Mouse (Mus musculus) intestine, embryonic 14.5 days (tissue): ENCODE measurements around the gene Eif1ad. TPM values are rescaled to one million over a fixed set of nuclear protein-coding genes. Genes with fewer than 3 reads are reported as not detected.
"Not testable (repeated sequence)": the region's sequence is repeated elsewhere in the genome, so short reads cannot be mapped to it uniquely, and the experiment has no call there.

Experiments used
- ATAC-seq: fragments of 200-750 bp; cut with Nextera tagmentation; replicated peaks from 2 replicates; pipeline ENCODE4 v1.8.0; 2017; ENCODE audit warnings: low read depth, moderate number of reproducible peaks, moderate TSS enrichment, moderate library complexity; ENCODE audit not compliant: low FRiP score, low TSS enrichment
- DNase-seq: peaks from one replicate; pipeline ENCODE4 v3.0.0-alpha.2; 2018; ENCODE audit warnings: low spot score
- H3K27ac ChIP-seq: fragments of 300-500 bp; sonication (generic); 2 replicates; pipeline ENCODE4 v1.5.1; 2014; ENCODE audit warnings: low read depth, mild to moderate bottlenecking, control low read depth
- H3K27me3 ChIP-seq: fragments of 300-500 bp; sonication (generic); replicated peaks from 2 replicates; pipeline ENCODE4 v1.6.1; 2014; ENCODE audit warnings: low read length, control low read depth; ENCODE audit not compliant: control insufficient read depth, insufficient read depth
- H3K36me3 ChIP-seq: fragments of 300-500 bp; sonication (generic); 2 replicates; pipeline ENCODE4 v1.6.1; 2014; ENCODE audit warnings: low read length, control low read depth; ENCODE audit not compliant: control insufficient read depth, insufficient read depth
- H3K4me1 ChIP-seq: fragments of 300-500 bp; sonication (generic); replicated peaks from 2 replicates; pipeline ENCODE4 v1.6.1; 2014; ENCODE audit warnings: low read length, control low read depth, mixed read lengths; ENCODE audit not compliant: control insufficient read depth, insufficient read depth
- H3K4me2 ChIP-seq: fragments of 300-500 bp; sonication (generic); 2 replicates; pipeline ENCODE4 v1.6.1; 2014; ENCODE audit warnings: low read length
- H3K4me3 ChIP-seq: fragments of 300-500 bp; sonication (generic); 2 replicates; pipeline ENCODE4 v1.5.1; 2014; ENCODE audit warnings: low read depth, low read length, control low read depth, mixed read lengths
- H3K9ac ChIP-seq: fragments of 300-500 bp; sonication (generic); 2 replicates; pipeline ENCODE4 v1.6.1; 2014; ENCODE audit warnings: mild to moderate bottlenecking, low read length
- H3K9me3 ChIP-seq: fragments of 300-500 bp; sonication (generic); 2 replicates; pipeline ENCODE4 v1.6.1; 2016; ENCODE audit warnings: low read length, control low read depth; ENCODE audit not compliant: control insufficient read depth
- whole genome bisulfite sequencing: fragments of 180-500 bp; shearing (Covaris S2); extraction: QIAGEN DNeasy Blood & Tissue Kit; methylation state at CpG from one replicate; pipeline ENCODE4 v1.1.7; 2014; 5-methylcytosine and 5-hydroxymethylcytosine counted together
- polyA plus RNA-seq: library from polyadenylated mRNA; unstranded; fragments of >200 nt; fragmentation: Nextera tagmentation; extraction: Ambion mirVana; gene quantifications from 2 replicates; pipeline ENCODE4 v1.2.1, GENCODE M21; 2014

Gene Eif1ad
- polyA plus RNA-seq, 1 experiment from 2014 or later = 55.4 TPM

GRCm38 (mm10) chr19:5388588-5389242, 22.2 kb downstream of the Eif1ad start, which contains the start of gene Sart1:
Sart1 (minus strand) TSS chr19:5388703.
- H3K27me3 ChIP-seq = no peaks in the 10 kb centered on the region
- H3K9me3 ChIP-seq = no peaks in the 10 kb centered on the region
- peak within 1 kb of the TSS; percentile 99 for H3K4me3 ChIP-seq
- DNase-seq (peak; percentile 91), ATAC-seq (peak; percentile 92)
- peak within 1 kb of the TSS; percentile 88 for H3K4me2 ChIP-seq
- H3K27ac ChIP-seq = peak within 1 kb of the TSS; percentile 78
- H3K4me1 ChIP-seq = peaks cover 26% of the 10 kb centered on the region
- 2% methylated on average over 43 of the region's 43 CpGs for WGBS
- peaks cover 18% of the 10 kb centered on the region for H3K36me3 ChIP-seq
- H3K9ac ChIP-seq = peak within 1 kb of the TSS; percentile 87

DNA sequence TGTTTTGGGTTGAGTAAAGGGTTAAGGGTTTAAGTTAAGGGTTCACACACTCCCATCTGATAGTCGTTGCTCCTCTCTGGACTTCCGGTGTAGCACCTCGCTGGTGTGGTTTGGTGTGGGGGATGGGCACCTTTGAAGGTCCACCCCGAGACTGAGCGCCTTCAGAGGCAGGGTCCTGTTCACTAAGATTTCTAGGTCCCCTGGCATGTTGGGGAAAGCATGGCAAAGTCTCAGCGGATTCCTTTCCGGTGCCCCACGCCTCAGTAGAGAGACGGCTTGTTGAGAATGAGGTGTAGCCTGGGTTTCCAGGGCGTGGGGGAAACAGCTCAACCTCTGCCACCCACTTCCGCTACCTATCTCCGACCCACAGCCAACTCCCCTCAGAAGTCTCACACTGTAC, 23.1 kb downstream of the Eif1ad start:
- Histone ChIP-seq H3K4me2 (peak overlapping the region; percentile 63), H3K9ac (peak overlapping the region; percentile 87), H3K27ac (peak overlapping the region; percentile 73; the same call in 1 of the 2 replicates), H3K9me3 (no peaks in the 10 kb centered on the region), H3K27me3 (no peaks in the 10 kb centered on the region), H3K36me3 (peaks cover 9% of the 10 kb centered on the region), H3K4me3 (peak overlapping the region; percentile 99), H3K4me1 (peaks cover 26% of the 10 kb centered on the region)
- DNase-seq = peak; percentile 77
- WGBS = 20% methylated on average over 12 of the region's 12 CpGs
- peak; percentile 42; the same call in 1 of the 2 replicates for ATAC-seq

DNA sequence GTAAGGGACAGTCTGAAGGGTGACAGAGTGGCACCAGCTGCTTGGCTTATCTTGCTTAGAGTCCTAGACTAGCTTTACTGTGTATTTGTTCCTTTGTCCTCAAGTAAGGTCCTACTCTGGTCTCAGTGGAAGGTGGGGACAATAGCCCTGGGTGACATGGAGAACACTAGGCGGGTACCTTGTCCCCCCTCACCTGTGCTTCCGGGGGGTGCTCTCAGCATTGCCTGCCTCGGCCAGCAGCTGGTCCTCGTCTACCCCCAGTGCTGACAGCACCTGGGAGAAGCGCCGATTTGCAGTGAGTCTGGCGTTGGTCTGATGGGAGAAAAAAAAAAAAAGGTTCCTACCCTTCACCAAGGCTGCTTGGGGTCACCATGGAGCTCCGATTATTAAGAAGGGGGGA, 23.9 kb downstream of the Eif1ad start:
- peaks cover 26% of the 10 kb centered on the region for H3K4me1 ChIP-seq
- H3K9me3 ChIP-seq = no peaks in the 10 kb centered on the region
- peak overlapping the region; percentile 52; the same call in 1 of the 2 replicates for H3K27ac ChIP-seq
- ATAC-seq = no peak
- DNase-seq = no peak
- peak overlapping the region; percentile 87 for H3K9ac ChIP-seq
- H3K27me3 ChIP-seq = no peaks in the 10 kb centered on the region
- peaks cover 2% of the 10 kb centered on the region for H3K36me3 ChIP-seq
- 50% methylated on average over 8 of the region's 8 CpGs for WGBS
- H3K4me3 ChIP-seq = peak overlapping the region; percentile 99
- peak overlapping the region; percentile 63 for H3K4me2 ChIP-seq

DNA sequence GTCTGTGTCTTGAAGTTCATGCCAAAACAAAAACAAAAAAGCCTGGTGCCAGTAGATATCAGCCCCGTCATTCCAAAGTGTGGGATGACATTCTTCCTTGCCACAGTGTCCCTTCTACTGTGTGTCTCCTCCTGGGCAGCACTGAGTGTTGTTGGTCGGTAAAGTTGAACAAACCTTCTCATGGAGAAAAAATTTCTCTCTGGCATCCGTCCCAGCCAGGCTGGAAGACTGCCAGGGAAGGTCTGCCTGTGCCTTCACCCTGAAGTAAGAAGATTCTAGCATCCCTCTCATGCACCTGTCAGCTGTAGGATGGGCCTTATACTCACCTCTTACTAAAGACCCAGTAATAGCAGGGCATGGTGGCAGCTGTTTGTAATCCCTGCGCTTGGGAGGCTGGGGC, 26.4 kb downstream of the Eif1ad start:
- 57% methylated on average over 4 of the region's 4 CpGs for WGBS
- ATAC-seq (no peak), DNase-seq (peak; percentile 80)

DNA sequence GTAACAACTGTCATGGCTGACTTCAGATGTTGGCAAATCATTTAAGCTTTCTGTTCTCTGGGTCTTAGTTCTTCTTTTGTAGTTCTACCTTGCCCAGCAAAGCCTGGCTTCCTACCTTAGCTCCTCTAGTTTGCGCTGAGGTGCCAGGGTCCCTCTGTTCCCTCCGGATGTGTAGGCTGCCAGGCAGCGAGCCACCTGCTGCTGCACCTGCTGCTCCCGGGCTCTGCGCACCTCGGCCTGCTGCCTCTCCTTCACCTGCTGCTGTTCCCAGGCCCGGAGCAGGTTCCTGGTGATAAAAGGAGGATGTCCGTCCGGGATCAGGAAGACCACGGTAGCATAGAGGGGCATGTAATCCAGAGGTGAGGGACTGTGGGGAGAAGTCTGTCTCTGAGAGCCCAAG, 27.6 kb downstream of the Eif1ad start:
- no peak for DNase-seq
- WGBS = 48% methylated on average over 10 of the region's 10 CpGs
- ATAC-seq = no peak
- no peak overlapping the region for H3K4me2 ChIP-seq
- H3K27me3 ChIP-seq = no peaks in the 10 kb centered on the region
- H3K4me3 ChIP-seq = no peak overlapping the region
- H3K36me3 ChIP-seq = no peaks in the 10 kb centered on the region
- no peaks in the 10 kb centered on the region for H3K9me3 ChIP-seq
- H3K27ac ChIP-seq = no peak overlapping the region
- peaks cover 14% of the 10 kb centered on the region for H3K4me1 ChIP-seq
- no peak overlapping the region for H3K9ac ChIP-seq

More for the DNA sequence above, 26.4 kb downstream of the Eif1ad start:
- H3K4me2 ChIP-seq = no peak overlapping the region
- H3K27ac ChIP-seq = no peak overlapping the region
- no peak overlapping the region for H3K9ac ChIP-seq
- H3K36me3 ChIP-seq = no peaks in the 10 kb centered on the region
- no peaks in the 10 kb centered on the region for H3K9me3 ChIP-seq
- H3K4me1 ChIP-seq = peaks cover 14% of the 10 kb centered on the region
- no peak overlapping the region for H3K4me3 ChIP-seq
- no peaks in the 10 kb centered on the region for H3K27me3 ChIP-seq

GRCm38 (mm10) chr19:5395371-5395770, 28.8 kb downstream of the Eif1ad start:
- Histone ChIP-seq H3K4me3 (no peak overlapping the region), H3K9ac (no peak overlapping the region), H3K27me3 (no peaks in the 10 kb centered on the region), H3K4me2 (no peak overlapping the region), H3K9me3 (no peaks in the 10 kb centered on the region), H3K27ac (no peak overlapping the region), H3K36me3 (no peaks in the 10 kb centered on the region), H3K4me1 (peaks cover 2% of the 10 kb centered on the region)
- DNase-seq (no peak), ATAC-seq (no peak)
- WGBS = 68% methylated on average over 4 of the region's 4 CpGs

DNA sequence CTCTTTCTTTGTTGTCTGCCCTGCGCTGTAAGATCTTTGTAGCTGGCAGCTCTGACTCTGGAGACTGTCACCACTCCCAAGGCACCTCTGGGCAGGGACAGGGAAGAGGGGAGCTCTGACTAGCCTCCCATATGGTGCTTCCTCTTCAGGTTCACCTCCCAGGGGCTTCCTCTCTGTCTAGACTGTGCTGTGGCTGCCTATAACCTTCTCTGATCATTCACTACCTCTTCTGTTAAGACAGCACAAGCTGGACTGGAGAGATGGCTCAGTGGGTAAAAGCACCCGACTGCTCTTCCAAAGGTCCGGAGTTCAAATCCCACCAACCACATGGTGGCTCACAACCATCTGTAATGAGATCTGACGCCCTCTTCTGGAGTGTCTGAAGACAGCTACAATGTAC, 34.5 kb downstream of the Eif1ad start:
- not testable (repeated sequence) for H3K4me2 ChIP-seq, DNase-seq, H3K4me3 ChIP-seq, H3K36me3 ChIP-seq, H3K9ac ChIP-seq, H3K27ac ChIP-seq, H3K9me3 ChIP-seq, H3K4me1 ChIP-seq, ATAC-seq, H3K27me3 ChIP-seq
- 72% methylated on average over 4 of the region's 4 CpGs for WGBS

- H3K9ac ChIP-seq = no peak within 1 kb of the TSS
- no peak within 1 kb of the TSS for H3K4me3 ChIP-seq
- H3K4me1 ChIP-seq = 0 out of 2 replicates have a peak, but pooled peaks cover under 1% of the 10 kb centered on the region
- 80% methylated on average over 8 of the region's 8 CpGs for WGBS
- DNase-seq (no peak), ATAC-seq (no peak)
- no peaks in the 10 kb centered on the region for H3K27me3 ChIP-seq
- H3K4me2 ChIP-seq = no peak within 1 kb of the TSS
- no peaks in the 10 kb centered on the region for H3K9me3 ChIP-seq
- H3K36me3 ChIP-seq = no peaks in the 10 kb centered on the region
- H3K27ac ChIP-seq = no peak within 1 kb of the TSS
These were observed 35.8 kb downstream of the Eif1ad start, which contains the start of gene Tsga10ip for GRCm38 (mm10) chr19:5402293-5402692. Tsga10ip (minus strand) TSS chr19:5402526.

DNA sequence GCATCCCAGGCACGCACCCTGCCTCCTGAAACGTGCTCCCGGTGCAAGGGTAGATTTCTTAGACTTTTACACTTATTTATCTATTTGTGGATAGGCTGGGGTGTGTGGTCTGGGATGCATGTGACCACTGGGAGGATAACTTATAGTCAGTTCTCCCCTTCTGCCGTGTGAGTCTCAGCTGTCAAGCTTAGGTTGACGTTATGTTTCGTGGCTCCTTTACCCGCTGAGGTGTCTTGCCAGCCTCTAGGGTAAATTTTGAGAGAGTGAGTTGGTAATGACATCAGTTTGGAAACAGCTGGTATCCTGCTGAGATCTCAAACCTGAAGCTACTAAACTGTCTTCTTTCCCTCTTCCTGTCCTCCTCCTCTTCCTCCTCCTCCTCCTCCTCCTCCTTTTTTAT, 39.4 kb downstream of the Eif1ad start:
- H3K27ac ChIP-seq = peak overlapping the region; percentile 57; the same call in 1 of the 2 replicates
- ATAC-seq = no peak
- no peaks in the 10 kb centered on the region for H3K36me3 ChIP-seq
- H3K9me3 ChIP-seq = no peaks in the 10 kb centered on the region
- 24% methylated on average over 7 of the region's 7 CpGs for WGBS
- 0 out of 2 replicates have a peak, but pooled peaks cover 9% of the 10 kb centered on the region for H3K4me1 ChIP-seq
- peak overlapping the region; percentile 51 for H3K4me2 ChIP-seq
- H3K27me3 ChIP-seq = no peaks in the 10 kb centered on the region
- peak overlapping the region; percentile 5; the same call in 1 of the 2 replicates for H3K9ac ChIP-seq
- peak; percentile 55 for DNase-seq
- peak overlapping the region; percentile 32 for H3K4me3 ChIP-seq
